Mouse (Mus musculus): ENCODE measurements around the gene Hist1h2bk. TPM values are rescaled to one million over a fixed set of nuclear protein-coding genes. Genes with fewer than 3 reads are reported as not detected.
A peak's percentile ranks its signal among the peaks of the same experiment; 100 is the strongest.

Hist1h2bk gene
- total RNA-seq, 2 experiments from 2014 or later = 13.0 to 13.3 TPM

DNA sequence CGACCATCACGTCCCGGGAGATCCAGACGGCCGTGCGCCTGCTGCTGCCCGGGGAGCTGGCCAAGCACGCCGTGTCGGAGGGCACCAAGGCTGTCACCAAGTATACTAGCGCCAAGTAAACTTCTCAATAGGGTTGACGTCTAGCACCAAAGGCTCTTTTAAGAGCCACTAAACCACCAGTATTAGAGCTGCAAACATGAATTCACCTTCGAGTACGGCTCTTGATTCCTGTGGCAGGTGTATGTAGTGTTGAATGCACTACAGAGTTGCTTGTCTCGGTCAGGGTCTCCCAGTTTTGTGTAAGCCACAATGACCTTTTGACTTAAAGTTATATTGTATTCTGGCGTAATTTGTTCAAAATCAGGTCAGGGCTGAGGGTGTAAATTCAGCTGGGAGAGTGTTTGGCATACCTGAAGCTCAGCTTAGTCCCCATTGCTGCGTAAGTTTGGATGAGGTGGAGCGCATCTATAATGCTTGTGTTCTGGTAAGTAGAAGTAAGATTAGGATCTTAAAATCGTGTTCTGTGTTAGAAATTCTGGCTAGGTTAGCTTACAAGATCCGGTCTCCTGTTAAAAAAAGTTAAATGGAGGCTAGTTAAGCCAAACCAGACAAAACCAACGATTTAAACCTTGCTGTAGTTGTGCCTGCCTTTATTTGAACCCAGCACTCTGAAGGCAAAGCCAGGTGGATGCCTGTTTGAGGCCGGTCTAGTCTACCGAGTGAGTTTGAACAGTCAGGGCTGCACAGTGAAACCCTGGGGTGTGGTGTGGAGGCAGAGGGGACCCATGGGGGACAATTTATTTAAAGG lies 683 bp downstream of the Hist1h2bk start:
- no peak for DNase-seq (ENCODE audit: low spot score in 2 of 2)
- intact Hi-C loops (cut with DNase I) = loop anchor here (5.0 kb wide), 2 partner anchors 1646 to 1721 kb away; partner anchors contain the start of genes Hist1h2ac, Hist1h2bc and Hist1h4b

- no peak for DNase-seq (ENCODE audit: low spot score in 2 of 2)
- intact Hi-C loops (cut with DNase I) = loop anchor here (5.0 kb wide), 2 partner anchors 1645 to 1720 kb away; partner anchors contain the start of genes Hist1h2ac, Hist1h2bc and Hist1h4b
These were observed 1.3 kb downstream of the Hist1h2bk start for GRCm38 (mm10) chr13:22036986-22037385.

GRCm38 (mm10) chr13:22037415-22037814 lies 1.7 kb downstream of the Hist1h2bk start:
- intact Hi-C loops (cut with DNase I) = loop anchor here (5.0 kb wide), 2 partner anchors 1645 to 1720 kb away; partner anchors contain the start of genes Hist1h2ac, Hist1h2bc and Hist1h4b
- no peak for DNase-seq (ENCODE audit: low spot score in 2 of 2)

DNA sequence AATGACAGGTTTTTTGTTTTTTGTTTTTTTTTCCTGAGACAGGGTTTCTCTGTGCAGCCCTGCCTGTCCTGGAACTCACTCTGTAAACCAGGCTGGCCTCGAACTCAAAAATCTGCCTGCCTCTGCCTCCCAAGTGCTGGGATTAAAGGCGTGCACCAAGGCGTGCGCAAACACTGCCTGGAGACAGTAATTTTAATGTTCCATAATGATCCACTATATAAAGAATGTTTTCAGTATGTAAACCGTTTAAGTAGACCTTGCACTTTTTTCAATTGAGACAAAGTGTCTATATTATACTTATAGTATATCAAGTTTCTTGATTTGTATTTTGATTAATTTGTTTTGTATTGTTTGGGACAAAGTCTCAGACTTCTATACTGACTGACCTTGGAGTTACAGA lies 3.7 kb downstream of the Hist1h2bk start:
- DNase-seq (ENCODE audit: low spot score in 2 of 2) = no peak
- intact Hi-C loops (cut with DNase I) = loop anchor here (5.0 kb wide), 2 partner anchors 1643 to 1718 kb away; partner anchors contain the start of genes Hist1h2ac, Hist1h2bc and Hist1h4b

- no peak for DNase-seq (ENCODE audit: low spot score in 2 of 2)
- intact Hi-C loops (cut with DNase I) = loop anchor here (5.0 kb wide), 7 partner anchors 323 to 1717 kb away; partner anchors contain the start of genes Hist1h1e, Hist1h1t, Hist1h2ac and Hist1h2af
These were observed 4.3 kb downstream of the Hist1h2bk start for GRCm38 (mm10) chr13:22039951-22040463.

DNA sequence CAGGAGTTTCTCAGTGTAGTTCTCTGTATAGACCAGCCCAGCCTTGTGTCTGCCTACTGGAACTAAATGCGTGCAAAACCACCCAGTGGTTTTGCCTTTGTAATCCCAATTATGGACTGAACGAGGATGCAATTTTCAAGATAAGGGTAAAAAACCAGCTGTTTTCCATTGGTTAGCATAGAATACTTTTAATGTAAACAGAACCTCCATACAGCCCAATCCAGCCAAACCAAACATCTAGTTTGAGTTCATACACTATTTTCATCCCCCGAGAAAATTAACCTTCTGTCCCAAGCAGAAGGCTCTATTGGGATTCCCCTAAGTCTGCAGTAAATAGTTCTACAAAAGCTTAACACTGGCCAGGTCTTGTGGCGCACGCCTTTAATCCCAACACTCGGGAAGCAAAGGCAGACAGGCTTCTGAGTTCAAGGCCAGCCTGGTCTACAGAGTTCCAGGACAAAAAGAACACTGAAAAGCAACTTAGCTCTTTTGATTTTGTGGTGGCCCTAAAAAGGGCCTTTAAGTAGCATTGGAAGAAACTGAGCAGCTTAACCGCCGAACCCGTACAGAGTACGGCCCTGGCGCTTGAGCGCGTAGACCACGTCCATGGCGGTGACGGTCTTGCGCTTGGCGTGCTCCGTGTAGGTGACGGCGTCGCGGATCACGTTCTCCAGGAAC lies 4.9 kb downstream of the Hist1h2bk start:
- DNase-seq (ENCODE audit: low spot score in 2 of 2) = no peak
- intact Hi-C loops (cut with DNase I) = loop anchor here (5.0 kb wide), 5 partner anchors 323 to 1707 kb away; partner anchors contain the start of genes Hist1h1e, Hist1h1t, Hist1h2af and Hist1h2ai

- peak; percentile 98 to 99 for DNase-seq (ENCODE audit: low spot score in 2 of 2)
- intact Hi-C loops (cut with DNase I) = loop anchor here (5.0 kb wide), 5 partner anchors 324 to 1706 kb away; partner anchors contain the start of genes Hist1h1e, Hist1h1t, Hist1h2af and Hist1h2ai
These were observed 5.5 kb downstream of the Hist1h2bk start, which contains the start of gene Hist1h4i for GRCm38 (mm10) chr13:22041142-22041536. TSS of gene Hist1h4i (minus strand) at chr13:22041362.

DNA sequence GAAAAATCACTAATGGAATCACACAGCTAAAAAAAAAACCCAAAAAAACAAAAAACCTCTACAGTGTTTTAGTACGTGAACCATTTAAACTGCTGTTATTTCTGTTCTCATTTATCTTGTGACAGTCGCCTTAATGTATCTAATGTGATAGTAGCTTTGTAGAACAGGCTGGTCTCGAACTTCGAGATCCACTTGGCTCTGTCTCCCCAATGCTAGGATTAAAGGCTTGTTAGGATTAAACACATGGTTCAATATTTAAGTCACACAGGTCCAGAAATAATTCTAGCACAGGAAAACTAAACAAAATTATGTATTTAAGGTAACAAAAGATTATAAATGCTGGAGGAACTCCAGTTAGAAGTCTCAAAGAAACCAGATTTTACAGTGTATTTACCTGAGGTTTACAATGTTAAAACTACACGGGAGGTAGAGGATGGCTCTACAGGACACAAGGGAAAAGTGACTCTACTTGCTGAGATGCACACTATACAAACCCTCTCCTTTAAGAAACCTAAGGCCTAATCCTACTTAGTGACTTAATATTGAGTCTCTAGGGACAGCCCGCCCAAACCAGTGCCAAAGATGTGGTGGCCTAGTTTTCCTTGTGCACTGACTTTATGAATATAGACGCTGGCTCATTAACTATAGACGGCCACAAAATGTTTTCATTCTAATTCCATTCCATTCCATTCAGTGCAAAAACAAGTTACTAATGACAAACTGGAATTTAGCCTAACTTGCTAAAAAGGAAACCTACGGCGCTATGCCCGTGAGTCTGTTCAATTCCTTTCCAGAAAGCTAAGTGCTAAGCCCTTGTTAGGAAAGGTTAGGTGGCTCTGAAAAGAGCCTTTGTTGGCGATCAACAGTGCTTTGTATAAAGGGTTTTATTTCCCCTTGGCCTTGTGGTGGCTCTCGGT lies 6.2 kb downstream of the Hist1h2bk start:
- intact Hi-C loops (cut with DNase I) = loop anchor here (5.0 kb wide), 5 partner anchors 325 to 1705 kb away; partner anchors contain the start of genes Hist1h1e, Hist1h1t, Hist1h2af and Hist1h2ai
- DNase-seq (ENCODE audit: low spot score in 2 of 2) = no peak

DNA sequence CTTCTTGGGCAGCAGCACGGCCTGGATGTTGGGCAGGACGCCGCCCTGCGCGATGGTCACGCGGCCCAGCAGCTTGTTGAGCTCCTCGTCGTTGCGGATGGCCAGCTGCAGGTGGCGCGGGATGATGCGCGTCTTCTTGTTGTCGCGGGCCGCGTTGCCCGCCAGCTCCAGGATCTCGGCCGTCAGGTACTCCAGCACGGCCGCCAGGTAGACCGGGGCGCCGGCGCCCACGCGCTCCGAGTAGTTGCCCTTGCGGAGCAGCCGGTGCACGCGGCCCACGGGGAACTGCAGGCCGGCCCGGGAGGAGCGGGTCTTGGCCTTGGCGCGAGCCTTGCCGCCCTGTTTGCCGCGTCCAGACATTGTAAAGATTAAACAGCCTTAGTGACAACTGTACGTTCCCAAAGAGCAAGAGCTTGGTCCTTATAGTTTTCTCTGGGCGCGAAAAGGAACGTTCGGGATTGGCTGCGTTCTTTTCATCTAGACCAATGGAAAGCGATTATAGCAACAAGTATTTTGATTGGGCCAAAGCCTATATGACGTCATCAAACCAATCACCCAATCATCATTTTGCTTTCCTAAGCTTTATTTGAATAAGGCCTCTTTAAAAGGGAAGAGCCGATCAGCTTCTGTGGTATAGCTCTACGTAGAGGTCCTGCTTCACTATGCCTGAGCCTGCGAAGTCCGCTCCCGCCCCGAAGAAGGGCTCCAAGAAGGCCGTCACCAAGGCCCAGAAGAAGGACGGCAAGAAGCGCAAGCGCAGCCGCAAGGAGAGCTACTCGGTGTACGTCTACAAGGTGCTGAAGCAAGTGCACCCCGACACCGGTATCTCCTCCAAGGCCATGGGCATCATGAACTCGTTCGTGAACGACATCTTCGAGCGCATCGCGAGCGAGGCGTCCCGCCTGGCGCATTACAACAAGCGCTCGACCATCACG lies 7.2 kb downstream of the Hist1h2bk start, which contains the start of the genes Hist1h2ag and Hist1h2bj:
Gene Hist1h2ag (minus strand): TSS at position 377 of the 935 bp plus-strand sequence.
Gene Hist1h2bj (plus strand): TSS at position 647 of the 935 bp plus-strand sequence.
- intact Hi-C loops (cut with DNase I) = loop anchor here (5.0 kb wide), 5 partner anchors 326 to 1704 kb away; partner anchors contain the start of genes Hist1h1e, Hist1h1t, Hist1h2af and Hist1h2ai

GRCm38 (mm10) chr13:22043503-22044431 lies 8.1 kb downstream of the Hist1h2bk start:
- no peak for DNase-seq (ENCODE audit: low spot score in 2 of 2)
- intact Hi-C loops (cut with DNase I) = loop anchor here (5.0 kb wide), 5 partner anchors 326 to 1704 kb away; partner anchors contain the start of genes Hist1h1e, Hist1h1t, Hist1h2af and Hist1h2ai

More for the DNA sequence above, 7.2 kb downstream of the Hist1h2bk start, which contains the start of the genes Hist1h2ag and Hist1h2bj:
- peak; percentile 86 to 90 for DNase-seq (ENCODE audit: low spot score in 2 of 2)

DNA sequence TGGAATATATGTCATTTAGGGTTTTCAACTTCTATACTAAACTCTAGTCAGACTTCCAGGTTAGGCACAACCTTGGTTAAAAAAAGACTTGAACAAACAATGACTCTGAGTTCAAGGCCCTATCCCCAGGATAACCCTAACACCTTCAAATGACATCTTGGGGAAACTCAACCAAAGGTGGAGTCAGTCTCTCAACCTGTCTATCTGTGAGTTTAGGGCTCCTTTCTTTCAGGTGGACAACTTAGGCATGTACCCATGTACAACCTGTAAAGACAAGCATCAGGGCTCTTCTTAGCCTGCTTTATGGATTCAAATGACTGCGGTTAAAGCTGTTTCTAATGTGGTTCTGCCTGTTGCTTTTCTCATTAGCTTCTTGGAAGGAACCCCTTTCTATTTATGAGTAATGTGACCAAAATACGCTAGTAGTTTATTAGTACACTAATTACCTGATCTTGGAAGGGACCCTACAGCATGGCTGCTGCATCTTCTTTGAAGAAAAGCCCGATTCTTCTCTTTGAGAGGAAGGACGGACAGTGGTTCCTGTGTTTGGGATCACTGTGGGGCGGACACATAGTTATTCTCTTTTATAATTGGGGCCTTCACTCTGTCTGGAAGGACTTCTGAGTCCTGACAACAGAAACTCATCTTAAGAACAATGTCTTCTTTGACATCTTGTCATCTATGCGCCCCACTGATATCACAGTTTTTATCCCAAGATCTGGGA lies 8.9 kb downstream of the Hist1h2bk start:
- intact Hi-C loops (cut with DNase I) = loop anchor here (5.0 kb wide), 5 partner anchors 327 to 1703 kb away; partner anchors contain the start of genes Hist1h1e, Hist1h1t, Hist1h2af and Hist1h2ai
- DNase-seq (ENCODE audit: low spot score in 2 of 2) = no peak

GRCm38 (mm10) chr13:22045311-22045710 lies 9.6 kb downstream of the Hist1h2bk start:
- intact Hi-C loops (cut with DNase I) = no loop called here
- no peak for DNase-seq (ENCODE audit: low spot score in 2 of 2)

GRCm38 (mm10) chr13:22049041-22049440 lies 13.4 kb downstream of the Hist1h2bk start:
- DNase-seq (ENCODE audit: low spot score in 2 of 2) = no peak
- intact Hi-C loops (cut with DNase I) = no loop called here

DNA sequence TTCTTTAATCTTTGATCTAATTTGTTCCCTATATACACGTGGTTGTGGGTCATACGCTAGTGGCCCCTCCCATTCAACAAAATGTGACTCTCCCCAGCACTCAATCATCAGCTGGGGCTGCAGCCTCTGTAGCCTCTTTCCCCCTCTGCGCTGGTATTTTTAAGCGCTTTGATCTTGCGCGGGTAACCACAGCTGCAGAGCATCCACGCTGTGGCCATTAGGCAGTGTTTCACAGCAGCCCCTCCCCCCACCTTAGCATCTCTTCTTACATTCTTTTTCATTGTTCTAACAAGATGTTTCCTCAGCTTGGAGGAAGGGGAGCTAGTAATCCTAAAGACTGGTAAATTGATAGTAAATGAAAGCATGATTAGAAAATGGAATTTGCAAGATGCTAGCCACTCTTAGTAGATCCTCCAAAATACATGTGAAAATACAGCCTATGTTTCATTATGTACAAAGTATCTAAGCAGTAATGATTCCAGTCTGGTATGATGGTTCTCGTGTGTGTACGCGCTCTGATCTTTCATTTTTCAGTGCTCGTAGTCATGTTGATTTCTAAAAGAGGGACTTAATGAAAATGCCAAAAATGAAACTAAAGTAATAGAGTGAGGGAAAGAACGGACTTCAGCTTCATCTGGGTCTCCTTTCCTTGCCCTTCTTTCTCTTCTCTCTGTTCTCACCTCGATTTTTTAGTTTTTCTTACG lies 14.2 kb downstream of the Hist1h2bk start:
- intact Hi-C loops (cut with DNase I) = loop anchor here (10.0 kb wide), 1 partner anchor 1355 kb away; no protein-coding TSS in a partner anchor
- no peak for DNase-seq (ENCODE audit: low spot score in 2 of 2)

Data from left cerebral cortex, postnatal 36 days (tissue).